Mouse (Mus musculus) erythroblast, embryonic 14.5 days (primary cell): ENCODE measurements at regions not wholly inside any gene's neighbourhood (a gene's known extent, or its start where the extent isn't known, plus 50 kb on each side); places are given as distances from the start of the nearest gene placed in this dataset.

Experiments
- GATA1 ChIP-seq: IDR thresholded peaks from 2 replicates; pipeline ENCODE4 v1.6.1; 2012; ENCODE audit warnings: low read length, inconsistent platforms, mixed read lengths
- TAL1 ChIP-seq: IDR thresholded peaks from 3 replicates; pipeline ENCODE4 v1.6.1; 2012; ENCODE audit warnings: low read length, inconsistent platforms, mixed read lengths

DNA sequence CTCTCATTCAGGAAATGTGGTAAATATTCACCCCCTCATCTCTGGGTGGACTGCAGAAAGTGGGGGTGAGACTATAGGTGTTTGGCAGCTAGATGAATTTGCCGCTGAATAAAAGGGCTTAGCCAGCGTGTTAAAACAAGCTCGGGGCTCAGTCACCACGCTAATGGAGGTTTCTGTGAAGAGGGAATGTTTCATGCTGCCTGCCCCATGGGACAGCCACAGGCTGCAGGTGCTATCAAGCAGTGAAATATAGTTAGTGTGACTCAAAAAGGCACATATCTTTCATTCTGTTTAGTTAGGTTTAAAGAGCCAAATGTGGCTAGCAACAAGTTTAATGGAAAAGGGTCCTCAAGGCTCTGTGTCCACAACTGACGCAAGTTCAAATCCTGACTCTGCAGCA, 121.5 kb downstream of the Zfp36l1 start:
- no peak for TF ChIP-seq GATA1
- TF ChIP-seq TAL1: no peak
